Mouse (Mus musculus): Measurements from ENCODE around the gene Gpr155. TPM values are rescaled to one million over a fixed set of nuclear protein-coding genes. Genes with fewer than 3 reads are reported as not detected.

Gene Gpr155
- polyA plus RNA-seq, 1 experiment from 2014 or later: 5.8 TPM

DNA sequence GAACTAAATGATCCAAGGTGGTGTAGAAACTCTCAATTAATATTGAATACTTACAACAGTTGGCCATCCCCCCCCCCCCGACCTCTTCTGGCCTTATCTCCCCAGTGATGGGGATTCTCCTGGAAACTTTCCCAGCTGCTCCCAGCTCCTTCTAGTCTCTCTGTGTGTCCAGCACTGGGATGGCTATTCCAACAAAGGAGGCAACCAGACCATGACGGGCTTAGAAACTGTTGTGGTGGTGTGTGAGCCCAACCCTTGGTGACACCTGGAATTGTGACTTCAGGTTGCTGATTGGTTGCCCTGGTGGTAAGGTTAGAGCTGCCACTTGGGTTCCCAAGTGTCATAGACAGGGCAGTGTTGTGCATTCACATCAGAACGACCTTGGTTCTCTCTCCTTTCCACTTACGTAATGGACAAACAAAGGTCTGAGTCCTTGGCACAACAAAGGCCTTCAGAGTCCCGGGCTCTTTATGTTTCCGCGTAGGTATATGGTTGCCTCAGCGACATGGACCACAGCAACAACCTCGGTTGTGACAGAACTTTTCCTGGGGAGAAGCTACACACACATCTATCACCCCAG is 20.1 kb upstream of the Gpr155 start:
- 78% methylated on average over 9 of the region's 9 CpGs for WGBS
- H3K27ac ChIP-seq (ENCODE audit: poor library complexity, severe bottlenecking): no peak overlapping the region
- no peak overlapping the region for H3K4me2 ChIP-seq
- H3K9me3 ChIP-seq (replicated peaks): 0 out of 2 replicates have a peak, but pooled peaks cover 5% of the 10 kb centered on the region
- no peaks in the 10 kb centered on the region for H3K4me1 ChIP-seq (replicated peaks)
- H3K36me3 ChIP-seq: no peaks in the 10 kb centered on the region
- no peak overlapping the region for H3K9ac ChIP-seq
- H3K4me3 ChIP-seq: no peak overlapping the region
- no peak for ATAC-seq (ENCODE audit: insufficient number of reproducible peaks, low FRiP score)
- H3K27me3 ChIP-seq (replicated peaks): no peaks in the 10 kb centered on the region

- H3K4me2 ChIP-seq: no peak overlapping the region
- H3K9me3 ChIP-seq (replicated peaks): 0 out of 2 replicates have a peak, but pooled peaks cover 5% of the 10 kb centered on the region
- H3K9ac ChIP-seq: no peak overlapping the region
- no peak overlapping the region for H3K27ac ChIP-seq (ENCODE audit: poor library complexity, severe bottlenecking)
- ATAC-seq (ENCODE audit: insufficient number of reproducible peaks, low FRiP score): no peak
- no peaks in the 10 kb centered on the region for H3K4me1 ChIP-seq (replicated peaks)
- H3K27me3 ChIP-seq (replicated peaks): no peaks in the 10 kb centered on the region
- WGBS: 84% methylated on average over 7 of the region's 7 CpGs
- H3K36me3 ChIP-seq: no peaks in the 10 kb centered on the region
- H3K4me3 ChIP-seq: no peak overlapping the region
Measured at GRCm38 (mm10) chr2:73404980-73405379, 18.6 kb upstream of the Gpr155 start.

GRCm38 (mm10) chr2:73404442-73404841 is 18.1 kb upstream of the Gpr155 start:
- H3K36me3 ChIP-seq: no peaks in the 10 kb centered on the region
- H3K4me1 ChIP-seq (replicated peaks): no peaks in the 10 kb centered on the region
- H3K9me3 ChIP-seq (replicated peaks): 0 out of 2 replicates have a peak, but pooled peaks cover 5% of the 10 kb centered on the region
- no peaks in the 10 kb centered on the region for H3K27me3 ChIP-seq (replicated peaks)
- no peak overlapping the region for H3K4me2 ChIP-seq
- H3K4me3 ChIP-seq: no peak overlapping the region
- no peak overlapping the region for H3K27ac ChIP-seq (ENCODE audit: poor library complexity, severe bottlenecking)
- H3K9ac ChIP-seq: no peak overlapping the region
- no peak for ATAC-seq (ENCODE audit: insufficient number of reproducible peaks, low FRiP score)
- 79% methylated on average over 9 of the region's 9 CpGs for WGBS

DNA sequence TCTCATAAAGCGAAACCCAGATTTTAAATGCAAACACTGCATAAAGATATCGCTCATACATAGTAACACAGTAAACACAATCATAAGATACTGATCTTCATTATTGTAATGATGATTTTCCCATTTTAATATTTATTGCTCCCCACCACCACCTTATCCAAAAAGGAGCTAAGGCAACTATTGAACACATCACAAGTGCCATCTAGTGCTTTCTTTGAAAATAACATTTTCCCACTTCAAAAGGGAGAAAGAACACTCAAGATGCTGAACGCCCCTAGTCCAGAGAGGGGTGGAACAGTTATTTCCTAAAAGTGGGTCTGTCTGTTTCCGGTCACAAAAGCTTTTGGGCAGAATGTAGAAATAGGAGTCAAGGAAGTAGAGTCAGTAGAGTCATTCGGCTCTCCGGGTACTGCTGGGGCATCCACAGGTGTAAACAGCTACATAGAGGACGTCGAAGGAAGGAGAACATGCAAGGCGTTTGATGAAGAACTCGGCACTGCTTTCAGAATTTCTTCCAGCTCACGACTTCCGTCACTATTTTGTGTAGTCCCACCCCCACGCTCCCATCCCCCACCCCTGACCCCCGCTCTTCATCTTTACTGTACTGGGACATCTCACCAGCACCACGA is 17.1 kb upstream of the Gpr155 start:
- H3K9me3 ChIP-seq (replicated peaks): 0 out of 2 replicates have a peak, but pooled peaks cover 5% of the 10 kb centered on the region
- H3K9ac ChIP-seq: no peak overlapping the region
- no peak overlapping the region for H3K4me3 ChIP-seq
- H3K27ac ChIP-seq (ENCODE audit: poor library complexity, severe bottlenecking): no peak overlapping the region
- no peaks in the 10 kb centered on the region for H3K4me1 ChIP-seq (replicated peaks)
- no peak overlapping the region for H3K4me2 ChIP-seq
- no peak for ATAC-seq (ENCODE audit: insufficient number of reproducible peaks, low FRiP score)
- no peaks in the 10 kb centered on the region for H3K27me3 ChIP-seq (replicated peaks)
- 70% methylated on average over 15 of the region's 15 CpGs for WGBS
- H3K36me3 ChIP-seq: no peaks in the 10 kb centered on the region

DNA sequence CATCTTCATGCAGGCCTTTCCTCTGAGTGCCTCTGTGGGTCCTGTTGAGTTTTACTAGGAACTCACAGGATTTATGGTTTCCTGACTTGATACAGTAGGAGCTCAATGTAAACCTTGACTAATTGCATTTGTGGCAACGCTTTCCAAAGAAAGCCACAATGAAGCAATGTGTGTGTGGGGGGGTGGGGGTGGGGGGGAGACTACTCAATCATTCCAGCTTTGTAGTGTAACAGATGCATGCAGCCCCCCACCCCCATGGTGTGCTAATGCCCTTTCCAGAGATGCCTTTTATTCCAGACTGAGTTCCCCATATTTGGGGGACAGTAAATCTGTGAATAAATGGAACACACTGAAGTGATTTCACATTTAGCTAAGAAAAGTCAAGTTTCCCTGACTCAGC is 15.3 kb upstream of the Gpr155 start:
- Histone ChIP-seq H3K27ac (ENCODE audit: poor library complexity, severe bottlenecking) (no peak overlapping the region), H3K27me3 (replicated peaks) (no peaks in the 10 kb centered on the region), H3K4me2 (no peak overlapping the region), H3K4me1 (replicated peaks) (no peaks in the 10 kb centered on the region), H3K4me3 (no peak overlapping the region), H3K36me3 (no peaks in the 10 kb centered on the region), H3K9me3 (replicated peaks) (0 out of 2 replicates have a peak, but pooled peaks cover 5% of the 10 kb centered on the region), H3K9ac (no peak overlapping the region)
- 74% methylated on average over 1 of the region's 1 CpGs for WGBS
- ATAC-seq (ENCODE audit: insufficient number of reproducible peaks, low FRiP score): no peak

- Histone ChIP-seq H3K4me2 (no peak overlapping the region), H3K4me1 (replicated peaks) (no peaks in the 10 kb centered on the region), H3K9me3 (replicated peaks) (no peaks in the 10 kb centered on the region), H3K4me3 (no peak overlapping the region), H3K9ac (no peak overlapping the region), H3K36me3 (no peaks in the 10 kb centered on the region), H3K27me3 (replicated peaks) (no peaks in the 10 kb centered on the region; the same call in 1 of the 2 replicates), H3K27ac (ENCODE audit: poor library complexity, severe bottlenecking) (no peak overlapping the region)
- ATAC-seq (ENCODE audit: insufficient number of reproducible peaks, low FRiP score): no peak
- 85% methylated on average over 2 of the region's 2 CpGs for WGBS
Measured at GRCm38 (mm10) chr2:73397476-73397875, 11.1 kb upstream of the Gpr155 start.

DNA sequence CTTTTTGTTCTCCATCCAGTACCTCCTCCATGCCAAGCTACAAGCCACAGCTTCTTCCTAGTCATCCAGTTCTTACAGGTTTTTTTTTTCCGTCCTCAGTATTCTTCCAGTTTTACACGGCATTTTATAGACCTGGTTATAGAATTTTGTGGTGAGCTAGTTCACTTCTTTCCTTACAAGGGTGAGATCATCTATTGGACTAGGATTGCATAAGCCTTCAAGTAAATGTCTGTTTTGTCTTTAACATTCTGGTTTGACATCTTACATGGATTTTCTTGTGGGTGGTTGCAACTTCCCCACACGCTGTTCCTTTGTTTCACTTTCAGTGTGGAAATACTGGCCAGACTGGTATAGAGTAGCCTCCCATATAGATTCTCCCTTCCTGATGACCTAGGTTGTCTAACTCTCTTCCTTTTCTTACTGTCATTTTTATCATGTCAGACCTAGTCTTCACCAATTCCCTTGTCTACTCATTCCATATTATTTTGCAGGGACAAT is 10.5 kb upstream of the Gpr155 start:
- no peak overlapping the region for H3K4me3 ChIP-seq
- no peaks in the 10 kb centered on the region for H3K4me1 ChIP-seq (replicated peaks)
- H3K4me2 ChIP-seq: no peak overlapping the region
- ATAC-seq (ENCODE audit: insufficient number of reproducible peaks, low FRiP score): no peak
- H3K9ac ChIP-seq: no peak overlapping the region
- no peaks in the 10 kb centered on the region; the same call in 1 of the 2 replicates for H3K27me3 ChIP-seq (replicated peaks)
- H3K9me3 ChIP-seq (replicated peaks): no peaks in the 10 kb centered on the region
- 81% methylated on average over 3 of the region's 3 CpGs for WGBS
- H3K36me3 ChIP-seq: no peaks in the 10 kb centered on the region
- H3K27ac ChIP-seq (ENCODE audit: poor library complexity, severe bottlenecking): no peak overlapping the region

DNA sequence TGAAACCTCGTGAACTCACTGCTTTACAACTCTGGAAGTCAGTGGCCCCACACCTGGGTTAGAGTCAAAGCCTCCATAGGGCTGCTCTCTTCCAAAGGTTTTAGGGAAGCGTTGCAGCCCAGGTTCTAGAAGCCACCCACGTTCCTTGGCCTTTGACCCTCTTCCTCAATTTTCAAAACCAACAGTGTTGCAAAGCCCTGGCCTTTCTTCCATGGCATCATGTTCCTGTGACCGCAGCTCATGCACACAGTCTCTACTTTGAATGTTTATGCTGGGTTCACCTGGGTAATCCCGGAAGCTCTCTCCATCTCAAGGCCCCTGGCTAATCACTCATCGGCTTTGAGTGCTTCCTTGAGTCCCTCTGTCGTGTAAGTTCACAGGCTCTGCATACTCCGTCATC is 9.1 kb upstream of the Gpr155 start:
- 73% methylated on average over 8 of the region's 8 CpGs for WGBS
- no peak overlapping the region for H3K4me3 ChIP-seq

DNA sequence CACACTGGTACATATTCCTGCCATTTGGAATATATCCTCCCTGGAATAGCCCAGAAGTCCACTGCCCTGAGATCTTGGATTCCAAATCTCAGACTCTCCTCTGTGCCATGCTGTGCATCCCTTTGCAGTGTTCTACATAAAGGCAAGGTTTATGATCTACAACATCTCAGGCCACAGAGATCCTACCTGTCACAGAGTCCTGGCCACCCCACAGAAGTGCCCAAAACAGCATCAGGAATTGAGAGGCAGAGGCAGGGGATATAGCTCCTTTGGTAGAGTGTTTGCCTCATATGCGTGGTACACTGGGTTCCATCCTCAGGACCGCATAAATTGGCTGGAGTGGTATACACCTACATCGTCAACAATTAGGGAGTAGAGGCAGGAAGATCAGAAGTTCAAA is 8.1 kb upstream of the Gpr155 start:
- Histone ChIP-seq H3K36me3 (no peaks in the 10 kb centered on the region), H3K27me3 (replicated peaks) (no peaks in the 10 kb centered on the region; the same call in 1 of the 2 replicates), H3K4me1 (replicated peaks) (no peaks in the 10 kb centered on the region), H3K4me2 (no peak overlapping the region), H3K27ac (ENCODE audit: poor library complexity, severe bottlenecking) (no peak overlapping the region), H3K9me3 (replicated peaks) (no peaks in the 10 kb centered on the region), H3K9ac (no peak overlapping the region), H3K4me3 (no peak overlapping the region)
- ATAC-seq (ENCODE audit: insufficient number of reproducible peaks, low FRiP score): no peak
- WGBS: 83% methylated on average over 3 of the region's 3 CpGs

More for the DNA sequence above, 9.1 kb upstream of the Gpr155 start:
- no peaks in the 10 kb centered on the region for H3K4me1 ChIP-seq (replicated peaks)
- no peak overlapping the region for H3K4me2 ChIP-seq
- no peaks in the 10 kb centered on the region for H3K36me3 ChIP-seq
- H3K9me3 ChIP-seq (replicated peaks): no peaks in the 10 kb centered on the region
- no peak for ATAC-seq (ENCODE audit: insufficient number of reproducible peaks, low FRiP score)
- H3K27ac ChIP-seq (ENCODE audit: poor library complexity, severe bottlenecking): no peak overlapping the region
- no peaks in the 10 kb centered on the region; the same call in 1 of the 2 replicates for H3K27me3 ChIP-seq (replicated peaks)
- no peak overlapping the region for H3K9ac ChIP-seq

DNA sequence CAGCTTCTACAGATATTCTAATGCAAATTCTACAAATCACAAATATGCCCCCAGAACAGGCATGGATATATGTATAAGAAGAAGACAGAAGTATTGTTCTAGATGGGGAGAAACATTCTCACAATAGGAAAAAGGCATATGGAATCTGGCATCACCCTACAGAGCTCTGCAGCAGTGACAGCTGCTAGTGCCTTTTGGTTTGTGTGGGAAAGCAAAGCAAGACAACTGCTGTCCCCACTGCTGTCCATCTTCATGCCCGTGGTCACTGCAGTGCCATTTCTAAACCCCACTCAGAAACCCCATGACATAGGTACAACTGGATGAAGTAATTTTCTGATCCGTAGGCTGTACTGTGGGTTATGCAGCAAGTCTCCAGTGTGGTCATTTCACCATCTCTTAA is 6.4 kb upstream of the Gpr155 start:
- Histone ChIP-seq H3K4me1 (replicated peaks) (no peaks in the 10 kb centered on the region), H3K36me3 (no peaks in the 10 kb centered on the region), H3K4me3 (no peak overlapping the region), H3K27ac (ENCODE audit: poor library complexity, severe bottlenecking) (no peak overlapping the region), H3K9ac (no peak overlapping the region), H3K4me2 (no peak overlapping the region), H3K27me3 (replicated peaks) (no peaks in the 10 kb centered on the region; the same call in 1 of the 2 replicates), H3K9me3 (replicated peaks) (no peaks in the 10 kb centered on the region)
- ATAC-seq (ENCODE audit: insufficient number of reproducible peaks, low FRiP score): no peak
- 78% methylated on average over 2 of the region's 2 CpGs for WGBS

- peaks cover 6% of the 10 kb centered on the region; the same call in 1 of the 2 replicates for H3K4me1 ChIP-seq (replicated peaks)
- no peaks in the 10 kb centered on the region for H3K9me3 ChIP-seq (replicated peaks)
Measured at GRCm38 (mm10) chr2:73389951-73390350, 3.6 kb upstream of the Gpr155 start.

More at GRCm38 (mm10) chr2:73389951-73390350, 3.6 kb upstream of the Gpr155 start:
- no peak overlapping the region for H3K4me2 ChIP-seq
- no peaks in the 10 kb centered on the region for H3K27me3 ChIP-seq (replicated peaks)
- no peak overlapping the region for H3K4me3 ChIP-seq
- 84% methylated on average over 3 of the region's 3 CpGs for WGBS
- no peak for ATAC-seq (ENCODE audit: insufficient number of reproducible peaks, low FRiP score)
- no peak overlapping the region for H3K9ac ChIP-seq
- no peak overlapping the region for H3K27ac ChIP-seq (ENCODE audit: poor library complexity, severe bottlenecking)
- no peaks in the 10 kb centered on the region for H3K36me3 ChIP-seq

Data from heart, embryonic 12.5 days (tissue).